Mouse (Mus musculus) gastrocnemius, postnatal 10 days (tissue): ENCODE data around the gene Cpa4. TPM values are rescaled to one million over a fixed set of nuclear protein-coding genes. Genes with fewer than 3 reads are reported as not detected.

Source experiments
- DNase-seq: peaks from one replicate; pipeline ENCODE4 v3.0.0; 2021; ENCODE audit warnings: mixed read lengths
- total RNA-seq, 2 experiments: library from RNA; stranded (reverse); gene quantifications; 2 replicates each; pipeline ENCODE4 v1.2.3; 2021

Gene Cpa4
- total RNA-seq, 2 experiments from 2014 or later: 0.80 to 1.2 TPM

DNA sequence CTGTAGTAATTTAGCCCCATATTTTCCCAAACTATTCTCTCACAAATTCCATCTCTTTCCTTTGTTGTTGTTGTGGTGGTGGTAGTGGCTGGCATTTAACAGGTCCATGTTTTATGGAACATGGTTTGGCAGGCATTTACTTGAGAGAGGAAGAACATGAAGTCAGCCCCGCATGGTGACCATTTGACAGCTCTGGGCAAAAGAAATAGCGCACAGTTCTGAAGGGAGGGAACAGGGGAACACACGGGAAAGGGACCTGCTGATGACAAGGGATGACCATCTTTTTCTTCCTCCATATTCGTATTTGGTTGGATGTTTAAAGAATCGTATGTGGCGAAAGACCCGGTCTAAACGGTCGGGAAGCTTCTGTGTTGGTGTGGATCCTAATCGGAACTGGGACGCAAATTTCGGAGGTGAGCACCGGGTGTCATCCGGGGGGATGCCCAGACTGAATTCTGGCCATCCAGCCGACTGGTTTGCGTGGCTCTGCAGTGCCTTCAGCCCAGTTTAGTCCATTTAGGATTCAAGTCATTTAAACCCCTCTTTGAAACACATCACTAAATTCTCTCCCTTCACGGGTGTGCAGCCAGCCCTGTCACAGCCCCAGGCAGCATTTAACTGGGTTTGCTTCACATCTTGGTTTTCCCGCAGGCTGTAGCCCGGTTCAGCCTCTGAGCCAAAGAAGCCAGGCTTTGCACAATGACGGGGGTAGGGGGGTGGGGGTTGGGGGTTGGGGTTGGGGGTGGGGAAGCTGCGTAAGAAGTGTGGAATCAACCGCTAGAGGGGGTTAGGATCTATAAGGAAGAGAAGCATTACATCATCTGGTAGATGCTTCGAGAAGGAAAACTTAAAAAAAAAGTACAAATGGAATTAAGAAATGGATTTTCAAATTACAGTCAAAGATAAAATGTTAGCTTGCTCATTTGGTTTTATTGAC, 16.3 kb upstream of the Cpa4 start:
- peak; percentile 6 for DNase-seq

DNA sequence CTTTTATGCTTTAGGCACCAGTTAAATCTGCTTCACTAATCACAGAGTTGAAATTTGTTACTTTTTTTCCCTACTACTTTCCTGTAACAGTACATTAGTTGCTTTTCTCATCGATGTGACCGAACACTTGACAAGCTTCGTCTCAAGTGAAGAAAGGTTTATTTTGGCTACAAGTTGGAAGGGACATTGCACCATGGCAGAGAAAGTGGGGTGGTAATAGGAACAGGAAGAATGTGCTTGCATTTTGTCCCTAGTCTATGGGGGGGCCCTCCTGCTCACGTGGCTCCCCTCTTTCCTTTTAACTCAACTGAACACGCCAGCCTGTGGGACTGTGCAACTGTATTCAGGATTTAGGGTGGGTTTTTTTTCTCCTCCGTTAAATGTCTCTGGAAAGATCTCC, 15.5 kb upstream of the Cpa4 start:
- DNase-seq: no peak

DNA sequence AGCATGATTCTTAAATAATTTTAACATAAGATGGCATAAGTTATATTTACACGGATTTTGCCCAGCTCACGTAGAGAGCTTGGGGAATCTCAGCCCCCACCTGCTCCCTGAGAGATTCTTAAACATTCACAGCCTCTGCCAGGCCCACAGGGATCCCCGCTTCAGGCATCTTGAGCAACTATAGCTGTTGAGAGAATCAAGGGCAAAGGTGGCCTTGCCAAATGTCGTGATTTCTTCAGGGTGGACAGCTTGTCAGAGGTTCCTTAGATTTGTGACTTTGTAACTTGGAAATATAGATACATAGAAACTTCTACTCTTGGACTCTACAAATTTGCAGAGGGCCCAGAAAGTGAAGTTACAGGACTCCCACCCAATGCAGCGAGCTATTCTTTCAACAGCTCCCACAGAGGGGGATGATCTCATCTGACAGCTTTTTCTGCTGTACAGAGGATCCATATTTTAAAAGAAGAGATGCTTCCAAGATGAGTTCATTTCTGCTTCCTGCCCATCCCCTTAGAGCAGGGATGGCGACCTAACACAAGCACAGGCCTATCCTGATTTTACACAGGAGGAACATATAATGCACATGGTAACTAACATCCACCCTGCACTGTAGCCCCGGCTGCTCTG, 14.7 kb upstream of the Cpa4 start:
- no peak for DNase-seq

DNA sequence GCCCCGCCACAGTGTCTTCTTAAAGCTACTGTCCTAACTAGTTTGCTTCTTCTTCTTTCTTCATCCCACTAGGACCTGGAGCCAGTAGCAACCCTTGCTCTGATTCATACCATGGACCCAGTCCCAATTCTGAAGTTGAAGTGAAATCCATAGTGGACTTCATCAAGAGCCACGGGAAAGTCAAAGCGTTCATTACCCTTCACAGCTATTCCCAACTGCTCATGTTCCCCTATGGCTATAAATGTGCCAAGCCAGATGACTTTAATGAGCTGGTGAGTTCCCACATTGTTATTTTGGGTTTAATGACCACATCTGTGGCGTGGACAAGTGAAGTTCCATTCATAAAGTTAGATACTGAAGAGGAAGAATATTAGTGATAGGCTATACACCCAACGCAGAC, 14.1 kb upstream of the Cpa4 start:
- DNase-seq: no peak

DNA sequence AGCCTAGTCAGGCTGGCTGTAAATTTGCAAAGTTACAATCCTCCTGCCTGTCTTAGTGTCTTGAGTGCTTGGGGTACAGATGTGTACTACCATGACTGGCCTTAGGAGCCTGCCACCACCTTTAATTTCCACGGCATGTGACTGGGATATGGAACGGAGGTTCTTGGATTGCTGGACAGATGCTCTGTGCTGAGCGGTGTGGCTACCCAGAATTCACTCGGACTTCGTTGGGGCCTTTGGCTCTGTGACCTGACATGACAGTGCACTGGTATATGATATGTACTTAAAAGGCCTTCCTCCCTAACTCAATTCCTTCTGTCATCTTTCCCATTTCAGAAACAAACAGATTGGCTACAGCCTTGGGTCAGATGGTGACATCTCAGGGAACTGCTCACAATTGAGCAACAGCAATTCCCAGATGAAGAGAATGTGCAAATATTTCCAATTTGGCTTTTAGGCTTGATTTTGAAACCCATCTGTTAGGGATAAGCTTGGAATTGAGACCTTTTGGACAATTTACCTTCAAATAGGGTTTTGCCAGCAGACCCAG, 13.5 kb upstream of the Cpa4 start:
- DNase-seq: no peak

DNA sequence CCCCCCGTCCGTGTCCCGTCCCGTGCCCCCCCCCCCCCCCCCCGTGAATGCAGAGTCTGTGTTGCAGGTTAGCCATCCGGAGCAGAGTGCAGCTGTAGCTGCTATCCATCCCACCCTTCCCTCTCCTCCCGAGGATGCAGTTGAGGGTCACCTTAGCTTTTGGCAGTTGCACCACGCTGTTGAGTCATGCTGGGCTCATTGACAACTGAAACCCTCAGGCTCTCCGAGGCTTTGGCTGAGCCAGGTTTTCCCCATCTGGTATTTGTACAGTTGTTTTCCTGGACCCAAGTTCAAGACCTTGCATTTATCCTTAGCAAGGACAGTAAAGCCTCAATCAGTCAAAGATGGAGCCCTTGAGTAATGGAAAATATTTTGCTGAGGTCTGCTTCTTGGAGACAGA, 12.1 kb upstream of the Cpa4 start:
- DNase-seq: peak; percentile 27

DNA sequence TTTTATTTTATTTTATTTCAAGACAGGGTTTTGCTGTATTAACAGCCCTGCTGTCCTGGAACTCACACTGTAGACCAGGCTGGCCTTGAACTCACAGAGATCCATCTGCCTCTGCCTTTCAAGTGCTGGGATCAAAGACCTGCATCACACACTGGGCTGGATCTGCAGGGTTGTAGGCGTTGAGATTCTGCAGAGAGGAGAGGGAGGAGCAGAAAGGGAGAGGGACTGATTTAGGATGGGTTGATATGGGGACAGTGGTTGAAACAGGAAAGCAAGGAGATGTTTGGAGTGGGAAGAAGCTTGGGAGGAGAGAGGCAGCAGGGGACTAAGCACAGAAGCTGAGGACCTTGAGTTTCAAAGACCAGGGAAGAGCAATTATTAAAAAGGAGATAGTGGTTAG, 8.4 kb upstream of the Cpa4 start:
- no peak for DNase-seq

DNA sequence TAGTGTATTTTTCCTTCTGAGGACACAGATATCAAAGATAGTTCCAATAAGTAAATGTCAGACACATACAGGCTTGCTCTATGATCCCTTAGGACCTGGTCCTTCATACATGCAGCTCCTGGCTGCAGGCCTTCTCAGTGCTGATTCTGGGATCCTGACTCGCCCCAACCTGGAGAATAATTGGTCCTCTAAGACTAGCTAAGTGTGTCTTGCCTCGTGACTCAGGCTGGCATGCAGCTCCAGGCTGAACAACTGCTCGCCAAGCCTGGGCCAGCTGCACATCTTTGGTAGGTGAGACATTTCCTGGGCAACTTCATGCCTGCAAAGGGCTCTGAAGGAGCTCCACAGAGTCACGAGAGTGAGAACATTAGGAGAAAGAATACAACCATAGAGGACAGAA, 6.0 kb upstream of the Cpa4 start:
- no peak for DNase-seq

DNA sequence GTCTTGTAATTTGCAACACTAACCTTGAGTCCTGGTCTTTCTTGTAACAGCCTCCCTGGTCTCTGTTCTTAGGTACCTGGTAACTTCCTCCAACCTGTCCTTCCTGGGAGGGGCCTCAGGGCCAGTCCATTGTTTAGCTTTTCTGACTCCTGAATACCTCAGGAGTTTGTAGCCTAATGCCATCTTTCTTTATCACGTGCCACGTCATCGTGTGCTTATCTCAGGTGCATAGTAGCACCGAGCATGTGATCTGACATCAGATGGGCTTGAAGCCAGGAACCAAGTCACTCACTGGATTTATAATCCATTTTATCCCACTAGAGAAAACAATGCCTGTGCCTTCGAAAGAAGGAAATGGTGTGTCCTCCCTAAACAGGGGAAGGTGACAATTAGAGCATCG, 4.6 kb upstream of the Cpa4 start:
- no peak for DNase-seq

DNA sequence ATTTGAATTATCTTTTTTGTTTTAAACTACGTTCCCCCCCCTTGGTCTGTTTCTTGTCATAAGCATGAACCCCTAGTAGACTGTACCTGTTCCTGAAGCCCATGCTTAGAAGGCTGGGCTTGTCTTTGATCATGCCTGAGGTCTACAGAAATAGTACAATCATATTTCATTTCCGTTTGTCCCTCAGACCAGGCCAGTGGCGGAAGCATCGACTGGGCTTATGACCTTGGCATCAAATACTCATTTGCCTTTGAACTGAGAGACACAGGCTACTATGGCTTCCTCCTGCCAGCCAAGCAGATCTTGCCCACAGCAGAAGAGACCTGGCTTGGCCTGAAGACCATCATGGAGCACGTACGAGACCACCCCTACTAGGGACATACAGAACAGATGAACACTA, 4.1 kb upstream of the Cpa4 start:
- no peak for DNase-seq

DNA sequence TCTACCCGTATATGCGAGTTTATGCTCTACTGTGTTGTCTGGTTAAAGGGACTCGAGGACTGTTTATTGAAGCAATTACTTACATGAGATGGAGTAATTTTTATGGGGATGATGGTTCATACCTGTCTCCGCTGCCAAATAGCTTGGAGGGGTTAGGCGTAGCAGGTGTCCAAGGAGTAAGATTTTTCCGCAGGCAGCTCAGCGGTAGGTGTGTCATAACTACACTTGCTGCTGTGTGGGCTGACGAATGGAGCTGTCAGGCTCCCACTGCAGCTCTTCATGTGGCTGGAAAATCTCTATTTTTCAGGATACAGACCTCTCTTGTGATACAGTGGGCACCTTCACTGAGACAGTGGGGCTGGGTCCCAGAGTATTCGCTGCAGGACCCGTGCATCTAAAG, 1.2 kb downstream of the Cpa4 start:
- DNase-seq: no peak

DNA sequence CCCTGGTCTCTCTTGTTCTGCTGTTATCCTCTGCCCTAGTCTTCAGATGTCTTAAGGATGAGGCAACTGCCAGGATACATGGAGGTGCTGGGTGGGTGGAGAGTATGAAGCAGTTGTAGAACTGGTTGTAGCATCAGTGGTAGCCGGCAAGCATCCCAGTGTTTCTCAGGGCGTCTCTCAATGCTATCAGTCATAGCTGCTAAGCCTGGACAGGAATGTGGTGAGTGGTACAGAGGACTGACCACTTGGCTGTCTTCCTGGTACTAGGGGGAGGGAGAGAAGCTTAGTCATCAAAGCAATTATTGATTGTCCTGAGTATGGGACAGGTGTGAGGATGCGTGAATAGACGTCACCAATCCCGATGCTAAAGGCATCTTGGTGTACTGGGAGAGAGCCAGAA, 1.8 kb downstream of the Cpa4 start:
- DNase-seq: no peak

DNA sequence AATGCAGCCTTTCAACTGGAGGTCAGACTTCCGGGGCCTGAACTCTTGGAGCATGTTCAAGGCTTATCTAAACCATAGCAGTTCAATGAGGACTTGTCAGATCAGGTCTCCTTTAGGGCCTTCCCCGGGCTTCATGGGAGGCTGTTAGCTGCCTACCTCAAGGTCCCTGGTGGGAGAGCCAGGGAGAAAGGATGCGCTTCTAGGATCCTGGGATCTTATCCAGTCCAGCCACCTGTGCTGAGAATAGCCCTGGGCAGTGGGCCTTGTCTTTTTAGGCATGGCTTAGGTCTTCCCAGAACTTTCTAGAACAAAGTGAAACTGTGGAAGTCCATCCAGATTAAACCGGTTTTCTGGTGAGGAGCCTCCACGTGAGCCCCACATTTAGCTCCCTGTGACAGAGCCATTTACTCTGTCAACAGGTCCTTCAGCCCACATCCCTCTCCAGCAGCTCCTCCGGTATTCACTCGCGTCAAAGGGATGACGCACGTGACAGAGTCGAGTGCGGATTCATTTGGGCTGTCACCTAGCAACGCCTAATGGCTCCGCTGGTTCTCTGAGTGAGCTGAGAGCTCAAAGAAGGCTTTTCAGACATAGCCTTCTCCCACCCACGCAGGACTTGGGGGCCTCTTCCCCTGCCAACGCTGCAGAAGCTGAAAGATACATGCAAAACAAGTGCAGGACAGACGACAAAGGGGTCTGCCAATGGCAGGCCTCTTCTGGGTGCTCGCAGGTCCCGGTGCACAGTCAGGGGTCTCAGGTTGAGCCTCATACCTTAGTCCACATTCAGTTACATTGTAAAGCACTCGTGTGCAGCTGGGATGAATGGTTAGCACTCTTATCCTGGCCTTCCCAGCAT, 4.5 kb downstream of the Cpa4 start:
- DNase-seq: peak; percentile 20

DNA sequence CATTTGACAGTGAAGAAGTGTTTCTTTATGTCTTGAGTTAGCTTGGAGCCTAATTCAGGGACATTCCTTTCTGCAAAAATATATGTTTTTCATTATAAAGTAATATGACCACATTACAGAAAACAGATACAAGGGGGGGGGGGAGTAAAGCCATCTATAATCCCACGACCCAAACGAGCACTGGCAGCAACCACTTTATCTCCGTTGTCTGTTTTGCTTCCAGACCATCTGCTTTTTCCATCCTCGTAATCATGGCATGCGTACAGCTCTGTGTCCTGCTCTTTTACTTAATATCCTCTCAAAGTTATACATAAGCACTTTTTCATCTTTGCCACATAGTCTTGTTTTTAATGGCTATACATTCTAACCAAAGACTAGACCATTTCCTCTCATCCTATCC, 5.2 kb downstream of the Cpa4 start:
- no peak for DNase-seq

DNA sequence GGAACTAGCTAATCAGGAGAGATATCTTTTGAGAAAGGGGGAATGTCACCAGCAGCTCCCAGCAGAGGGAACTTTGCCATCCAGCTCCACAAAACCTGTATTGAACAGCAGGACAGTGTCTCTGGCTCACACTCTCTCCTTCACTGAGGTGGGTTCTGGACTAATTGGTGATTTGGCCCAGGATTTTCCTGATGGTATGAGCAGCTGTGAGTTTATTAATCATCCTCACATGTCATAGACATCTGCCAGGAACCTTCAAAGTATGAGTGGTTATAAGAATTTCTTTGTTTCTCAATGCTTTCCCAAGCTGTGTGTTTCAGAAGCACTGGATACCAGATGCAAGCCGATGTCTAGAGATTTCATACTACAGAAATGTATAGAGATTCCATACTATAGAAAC, 6.8 kb downstream of the Cpa4 start:
- DNase-seq: no peak

DNA sequence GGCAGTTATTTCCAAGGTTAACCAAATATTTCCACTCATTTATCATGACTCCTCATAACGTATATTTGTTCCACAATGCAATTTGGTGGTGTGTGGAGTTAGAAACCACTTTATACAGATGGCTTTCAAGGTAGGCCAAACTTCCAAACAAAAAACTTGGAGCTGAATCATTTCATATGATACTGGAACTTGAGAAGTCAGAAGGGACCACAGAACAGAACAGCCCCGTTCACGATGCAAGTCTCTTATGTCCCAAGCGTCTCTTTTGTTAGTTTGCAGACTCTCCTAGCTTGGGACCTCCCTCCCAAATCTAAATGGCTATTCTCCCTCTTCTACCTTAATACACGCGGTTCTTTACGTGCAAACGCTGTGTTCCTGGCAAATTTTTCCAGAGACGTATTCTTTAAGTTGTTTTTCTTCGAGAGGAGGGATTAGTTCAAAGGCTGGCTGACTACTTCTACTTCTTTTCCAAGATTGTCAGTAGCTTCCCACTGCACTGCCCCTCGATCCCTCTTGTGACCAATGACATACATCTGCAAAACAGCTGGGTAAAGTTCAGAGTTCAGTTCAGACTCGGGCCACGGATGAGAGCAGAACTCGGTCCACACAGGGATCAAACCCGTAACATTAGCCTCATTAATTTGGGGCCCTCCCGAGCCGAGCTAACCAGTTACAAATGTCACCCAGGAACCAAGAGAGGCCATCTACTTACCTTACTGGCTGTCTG, 8.5 kb downstream of the Cpa4 start:
- no peak for DNase-seq

DNA sequence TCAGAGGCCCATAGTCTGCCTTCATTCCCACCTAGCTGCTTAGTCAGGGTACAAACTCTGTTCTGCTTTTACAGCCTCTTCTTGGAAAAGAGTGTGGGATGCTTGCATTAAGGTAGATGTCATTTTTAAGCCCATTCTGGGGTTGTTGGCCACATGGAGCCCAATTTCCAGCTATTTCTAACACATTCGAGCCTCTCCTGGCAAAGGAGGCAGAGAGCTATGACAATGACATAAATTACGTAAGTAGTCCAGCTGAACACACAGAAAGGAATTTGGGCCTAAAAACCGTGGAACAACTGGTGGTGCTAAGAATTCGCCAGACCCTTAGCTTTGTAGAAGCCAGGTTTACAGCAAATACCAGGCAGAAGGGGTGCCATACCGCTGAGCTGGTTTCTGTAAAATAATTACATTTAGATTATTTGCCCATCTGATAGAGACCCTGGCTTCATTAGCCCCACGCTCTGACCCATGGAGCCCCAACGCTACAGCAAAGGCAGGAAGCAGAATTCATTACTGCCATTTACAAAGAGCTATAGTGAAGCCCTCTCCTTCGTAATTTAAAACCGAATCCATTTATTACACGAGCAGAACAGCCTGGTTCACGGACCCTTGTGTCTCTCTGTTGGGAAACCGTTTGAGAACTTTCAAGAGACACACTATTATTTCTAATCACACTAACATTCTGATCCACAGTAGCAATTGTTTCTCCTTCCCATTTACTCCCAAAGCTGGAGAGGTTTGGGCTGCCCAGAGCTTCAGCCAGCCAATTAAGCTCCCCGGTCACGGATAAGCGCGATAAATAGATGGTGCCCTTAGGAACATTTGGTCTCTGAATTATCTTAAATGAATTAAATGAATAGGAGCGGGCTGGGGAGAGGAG, 12.0 kb downstream of the Cpa4 start:
- DNase-seq: no peak

DNA sequence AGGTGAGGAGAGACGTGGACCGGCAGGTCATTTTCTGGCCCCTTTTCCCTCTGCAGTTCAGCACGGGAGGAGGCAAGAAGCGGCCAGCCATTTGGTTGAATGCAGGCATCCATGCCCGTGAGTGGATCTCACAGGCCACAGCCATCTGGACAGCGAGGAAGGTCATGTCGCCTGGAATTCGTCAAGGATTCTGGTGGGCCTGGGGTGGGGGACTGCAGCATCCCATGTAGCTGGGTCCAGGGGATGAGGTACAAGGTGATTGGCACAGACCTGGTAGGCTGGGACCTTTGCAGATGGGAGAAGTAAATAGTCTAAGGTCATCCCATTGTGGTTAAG, 12.6 kb downstream of the Cpa4 start:
- no peak for DNase-seq

DNA sequence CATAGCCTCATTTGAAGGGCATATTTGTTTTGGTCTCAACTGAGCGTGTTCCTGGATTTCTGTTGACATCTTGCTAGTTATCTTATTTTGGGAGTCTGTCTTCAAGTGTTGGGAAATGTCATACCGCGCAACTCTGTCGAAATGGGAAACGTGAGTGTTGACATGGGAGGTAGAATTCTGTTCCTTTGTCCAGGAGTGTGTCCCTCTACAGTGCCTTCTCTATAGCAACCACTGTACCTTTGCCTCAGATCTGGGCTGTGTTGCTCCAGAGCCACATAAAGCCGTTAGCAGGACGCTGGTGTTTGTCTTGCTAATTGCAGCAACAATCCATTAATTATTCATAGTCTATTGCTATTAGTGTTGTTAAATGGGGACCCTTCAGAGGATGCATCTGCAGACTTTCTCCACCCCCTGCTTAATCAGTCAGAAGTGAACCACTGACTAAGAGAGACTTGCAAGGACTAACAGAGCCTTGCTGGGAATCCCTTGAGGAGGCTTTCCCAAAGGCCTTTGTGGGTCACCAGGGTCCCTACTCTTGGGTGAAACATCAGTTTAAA, 18.8 kb downstream of the Cpa4 start:
- DNase-seq: no peak

DNA sequence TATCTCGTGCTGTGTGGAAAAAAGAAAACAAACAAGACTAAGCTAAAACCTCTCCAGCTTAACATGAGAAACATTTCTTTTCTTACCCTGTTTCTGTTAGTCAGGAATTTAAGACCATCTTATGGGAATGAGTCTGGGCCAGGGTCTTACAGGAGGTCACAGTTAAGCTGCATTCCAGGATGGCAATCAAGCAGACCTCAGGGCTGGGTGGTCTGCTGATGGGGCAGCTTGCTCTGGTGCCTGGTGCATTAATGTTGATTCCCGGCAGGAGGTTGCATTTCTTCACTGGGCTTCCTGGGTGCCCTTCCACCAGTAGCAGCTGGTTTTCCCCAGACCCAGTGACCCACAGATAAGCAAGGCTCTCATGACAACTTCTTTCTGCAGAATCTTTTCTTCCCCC, 21.6 kb downstream of the Cpa4 start:
- DNase-seq: no peak
